Mouse (Mus musculus): Measurements from ENCODE around the gene Ckm. TPM values are rescaled to one million over a fixed set of nuclear protein-coding genes. Genes with fewer than 3 reads are reported as not detected.
A peak's percentile ranks its signal among the peaks of the same experiment; 100 is the strongest.

Ckm gene
- polyA plus RNA-seq, 1 experiment from 2014 or later, result 42.1 TPM

- no peak overlapping the region for H3K9ac ChIP-seq (ENCODE audit: low read length)
- ATAC-seq (ENCODE audit: low FRiP score, low TSS enrichment) (no peak), DNase-seq (ENCODE audit: low spot score) (no peak)
- no peaks in the 10 kb centered on the region for H3K27me3 ChIP-seq (ENCODE audit: control insufficient read depth, insufficient read depth, low read length)
- no peak overlapping the region for H3K27ac ChIP-seq (replicated peaks)
- no peaks in the 10 kb centered on the region for H3K9me3 ChIP-seq (ENCODE audit: control insufficient read depth, low read length)
- H3K4me1 ChIP-seq (replicated peaks; ENCODE audit: control insufficient read depth, insufficient read depth), result 0 out of 2 replicates have a peak, but pooled peaks cover 4% of the 10 kb centered on the region
- H3K4me3 ChIP-seq (ENCODE audit: low read depth, low read length), result no peak overlapping the region
- WGBS, result 90% methylated on average over 4 of the region's 4 CpGs
- H3K4me2 ChIP-seq (replicated peaks; ENCODE audit: low read depth), result no peak overlapping the region
- TF ChIP-seq EP300 (optimal IDR thresholded peaks at IDR 0.05) (no peak), CTCF (IDR thresholded peaks at IDR 0.05; ENCODE audit: low read depth) (no peak)
- H3K36me3 ChIP-seq (ENCODE audit: control insufficient read depth, insufficient read depth, low read length), result peaks cover 11% of the 10 kb centered on the region; the same call in 1 of the 2 replicates
Observed at GRCm38 (mm10) chr7:19455186-19455585, 50.6 kb downstream of the Ckm start.

- no peak for ATAC-seq (ENCODE audit: low FRiP score, low TSS enrichment)
- no peak overlapping the region for H3K27ac ChIP-seq (replicated peaks)
- 68% methylated on average over 11 of the region's 11 CpGs for WGBS
- H3K4me1 ChIP-seq (replicated peaks; ENCODE audit: control insufficient read depth, insufficient read depth), result 0 out of 2 replicates have a peak, but pooled peaks cover 4% of the 10 kb centered on the region
- no peak for TF ChIP-seq EP300 (optimal IDR thresholded peaks at IDR 0.05)
- TF ChIP-seq CTCF (IDR thresholded peaks at IDR 0.05; ENCODE audit: low read depth), result no peak
- H3K4me3 ChIP-seq (ENCODE audit: low read depth, low read length), result no peak overlapping the region
- H3K27me3 ChIP-seq (ENCODE audit: control insufficient read depth, insufficient read depth, low read length), result no peaks in the 10 kb centered on the region
- H3K4me2 ChIP-seq (replicated peaks; ENCODE audit: low read depth), result no peak overlapping the region
- H3K9ac ChIP-seq (ENCODE audit: low read length), result no peak overlapping the region
- no peak for DNase-seq (ENCODE audit: low spot score)
- peaks cover 7% of the 10 kb centered on the region; the same call in 1 of the 2 replicates for H3K36me3 ChIP-seq (ENCODE audit: control insufficient read depth, insufficient read depth, low read length)
- no peaks in the 10 kb centered on the region for H3K9me3 ChIP-seq (ENCODE audit: control insufficient read depth, low read length)
Observed at GRCm38 (mm10) chr7:19455819-19456495, 51.4 kb downstream of the Ckm start.

- 0 out of 2 replicates have a peak overlapping the region, but pooled peaks have one; percentile 5 for H3K4me2 ChIP-seq (replicated peaks; ENCODE audit: low read depth)
- 86% methylated on average over 7 of the region's 7 CpGs for WGBS
- no peak overlapping the region for H3K4me3 ChIP-seq (ENCODE audit: low read depth, low read length)
Observed at GRCm38 (mm10) chr7:19456628-19457027, 52.1 kb downstream of the Ckm start.

DNA sequence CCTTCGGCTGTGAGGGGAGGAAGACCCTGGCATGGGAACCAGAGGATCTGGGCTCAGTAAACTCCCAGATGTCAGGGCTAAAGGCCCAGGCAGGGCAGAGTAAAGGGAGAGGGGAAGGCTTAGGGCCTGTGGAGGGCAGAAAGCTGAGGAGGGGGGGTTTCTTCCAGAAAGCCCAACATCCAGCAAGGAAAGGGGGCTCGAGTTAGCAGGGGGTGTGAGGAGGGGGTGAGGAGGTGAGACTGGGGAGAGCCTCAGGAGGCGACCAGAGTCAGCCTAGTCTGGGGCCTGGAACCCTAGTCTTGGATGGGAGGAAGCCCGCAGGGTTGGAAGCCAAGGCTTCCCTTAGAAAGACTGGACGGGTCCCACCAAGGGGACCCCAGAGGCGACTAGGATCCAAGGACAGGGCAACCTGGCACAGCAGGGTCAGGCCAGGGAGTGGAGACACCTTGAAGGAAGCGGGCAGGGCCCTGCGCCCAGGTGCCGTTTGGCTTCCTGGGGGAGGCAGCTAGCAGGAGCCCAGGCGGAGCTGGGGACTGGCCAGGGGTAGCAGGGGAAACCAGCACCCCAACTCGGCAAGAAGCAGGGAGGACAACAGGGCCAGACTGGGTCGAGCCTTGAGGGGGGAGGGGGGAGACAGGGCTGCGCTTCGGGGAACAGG is 53.0 kb downstream of the Ckm start:
- no peak for DNase-seq (ENCODE audit: low spot score)
- H3K4me1 ChIP-seq (replicated peaks; ENCODE audit: control insufficient read depth, insufficient read depth), result 0 out of 2 replicates have a peak, but pooled peaks cover 4% of the 10 kb centered on the region
- peak overlapping the region; percentile 93 for H3K9ac ChIP-seq (ENCODE audit: low read length)
- H3K27ac ChIP-seq (replicated peaks), result peak overlapping the region; percentile 81
- H3K4me3 ChIP-seq (ENCODE audit: low read depth, low read length), result peak overlapping the region; percentile 78
- no peak for TF ChIP-seq EP300 (optimal IDR thresholded peaks at IDR 0.05)
- TF ChIP-seq CTCF (IDR thresholded peaks at IDR 0.05; ENCODE audit: low read depth), result no peak
- H3K9me3 ChIP-seq (ENCODE audit: control insufficient read depth, low read length), result no peaks in the 10 kb centered on the region
- peak; percentile 12 for ATAC-seq (ENCODE audit: low FRiP score, low TSS enrichment)
- no peaks in the 10 kb centered on the region for H3K27me3 ChIP-seq (ENCODE audit: control insufficient read depth, insufficient read depth, low read length)
- H3K4me2 ChIP-seq (replicated peaks; ENCODE audit: low read depth), result peak overlapping the region; percentile 96
- H3K36me3 ChIP-seq (ENCODE audit: control insufficient read depth, insufficient read depth, low read length), result no peaks in the 10 kb centered on the region
- 7% methylated on average over 13 of the region's 14 CpGs for WGBS

More at GRCm38 (mm10) chr7:19456628-19457027, 52.1 kb downstream of the Ckm start:
- Histone ChIP-seq H3K9ac (ENCODE audit: low read length) (no peak overlapping the region), H3K27me3 (ENCODE audit: control insufficient read depth, insufficient read depth, low read length) (no peaks in the 10 kb centered on the region), H3K27ac (replicated peaks) (no peak overlapping the region), H3K9me3 (ENCODE audit: control insufficient read depth, low read length) (no peaks in the 10 kb centered on the region), H3K36me3 (ENCODE audit: control insufficient read depth, insufficient read depth, low read length) (peaks cover under 1% of the 10 kb centered on the region; the same call in 1 of the 2 replicates), H3K4me1 (replicated peaks; ENCODE audit: control insufficient read depth, insufficient read depth) (0 out of 2 replicates have a peak, but pooled peaks cover 4% of the 10 kb centered on the region)
- no peak for DNase-seq (ENCODE audit: low spot score)
- no peak for TF ChIP-seq CTCF (IDR thresholded peaks at IDR 0.05; ENCODE audit: low read depth)
- TF ChIP-seq EP300 (optimal IDR thresholded peaks at IDR 0.05), result no peak
- no peak for ATAC-seq (ENCODE audit: low FRiP score, low TSS enrichment)

- ATAC-seq (ENCODE audit: low FRiP score, low TSS enrichment) (peak; percentile 74), DNase-seq (ENCODE audit: low spot score) (peak; percentile 73)
- WGBS, result under 1% methylated on average over 26 of the region's 31 CpGs
Observed at GRCm38 (mm10) chr7:19458072-19458486, 53.5 kb downstream of the Ckm start.

More at GRCm38 (mm10) chr7:19458072-19458486, 53.5 kb downstream of the Ckm start:
- TF ChIP-seq EP300 (optimal IDR thresholded peaks at IDR 0.05), result no peak
- peak; percentile 64 for TF ChIP-seq CTCF (IDR thresholded peaks at IDR 0.05; ENCODE audit: low read depth)
- Histone ChIP-seq H3K4me3 (ENCODE audit: low read depth, low read length) (peak overlapping the region; percentile 78), H3K36me3 (ENCODE audit: control insufficient read depth, insufficient read depth, low read length) (no peaks in the 10 kb centered on the region), H3K9ac (ENCODE audit: low read length) (peak overlapping the region; percentile 93), H3K4me1 (replicated peaks; ENCODE audit: control insufficient read depth, insufficient read depth) (0 out of 2 replicates have a peak, but pooled peaks cover 4% of the 10 kb centered on the region), H3K27ac (replicated peaks) (peak overlapping the region; percentile 81), H3K9me3 (ENCODE audit: control insufficient read depth, low read length) (no peaks in the 10 kb centered on the region), H3K27me3 (ENCODE audit: control insufficient read depth, insufficient read depth, low read length) (no peaks in the 10 kb centered on the region), H3K4me2 (replicated peaks; ENCODE audit: low read depth) (peak overlapping the region; percentile 96)

Measured in stomach, postnatal 0 days (tissue).